Mouse (Mus musculus): Measurements from ENCODE around the gene Meis1. TPM values are rescaled to one million over a fixed set of nuclear protein-coding genes. Genes with fewer than 3 reads are reported as not detected.

Meis1 gene
- total RNA-seq, 2 experiments from 2014 or later: 13.0 to 24.6 TPM

GRCm38 (mm10) chr11:19015381-19015730, 3.4 kb downstream of the Meis1 start:
- ATAC-seq (replicated peaks; ENCODE audit: poor library complexity): no peak

- ATAC-seq (replicated peaks; ENCODE audit: poor library complexity): no peak
Observed at GRCm38 (mm10) chr11:19014441-19015161, 4.2 kb downstream of the Meis1 start.

GRCm38 (mm10) chr11:19014113-19014440, 4.7 kb downstream of the Meis1 start:
- no peak for ATAC-seq (replicated peaks; ENCODE audit: poor library complexity)

- ATAC-seq (replicated peaks; ENCODE audit: poor library complexity): no peak
Observed at GRCm38 (mm10) chr11:19013141-19014112, 5.4 kb downstream of the Meis1 start.

GRCm38 (mm10) chr11:19012463-19013115, 6.2 kb downstream of the Meis1 start:
- no peak for ATAC-seq (replicated peaks; ENCODE audit: poor library complexity)

- ATAC-seq (replicated peaks; ENCODE audit: poor library complexity): no peak
Observed at GRCm38 (mm10) chr11:19012001-19012400, 6.8 kb downstream of the Meis1 start.

GRCm38 (mm10) chr11:19011108-19011805, 7.5 kb downstream of the Meis1 start:
- ATAC-seq (replicated peaks; ENCODE audit: poor library complexity): no peak

GRCm38 (mm10) chr11:19010396-19010811, 8.4 kb downstream of the Meis1 start:
- ATAC-seq (replicated peaks; ENCODE audit: poor library complexity): no peak

- no peak for ATAC-seq (replicated peaks; ENCODE audit: poor library complexity)
Observed at GRCm38 (mm10) chr11:19009536-19010395, 9.0 kb downstream of the Meis1 start.

GRCm38 (mm10) chr11:19008610-19009384, 10.0 kb downstream of the Meis1 start:
- no peak for ATAC-seq (replicated peaks; ENCODE audit: poor library complexity)

GRCm38 (mm10) chr11:19007541-19008424, 11.0 kb downstream of the Meis1 start:
- peak; percentile 43 for ATAC-seq (replicated peaks; ENCODE audit: poor library complexity)

- ATAC-seq (replicated peaks; ENCODE audit: poor library complexity): no peak
Observed at GRCm38 (mm10) chr11:19007068-19007467, 11.7 kb downstream of the Meis1 start.

- ATAC-seq (replicated peaks; ENCODE audit: poor library complexity): no peak
Observed at GRCm38 (mm10) chr11:19005913-19006693, 12.7 kb downstream of the Meis1 start.

- no peak for ATAC-seq (replicated peaks; ENCODE audit: poor library complexity)
Observed at GRCm38 (mm10) chr11:19005007-19005912, 13.5 kb downstream of the Meis1 start.

GRCm38 (mm10) chr11:19003066-19003465, 15.7 kb downstream of the Meis1 start:
- no peak for ATAC-seq (replicated peaks; ENCODE audit: poor library complexity)

- ATAC-seq (replicated peaks; ENCODE audit: poor library complexity): peak; percentile 63
Observed at GRCm38 (mm10) chr11:18996767-18997166, 22.0 kb downstream of the Meis1 start.
